Mouse (Mus musculus): ENCODE data around the gene Gm10282. TPM values are rescaled to one million over a fixed set of nuclear protein-coding genes. Genes with fewer than 3 reads are reported as not detected.

Gene Gm10282
- total RNA-seq (2017) = 51.2 and 57.6 TPM in 2 replicates

DNA sequence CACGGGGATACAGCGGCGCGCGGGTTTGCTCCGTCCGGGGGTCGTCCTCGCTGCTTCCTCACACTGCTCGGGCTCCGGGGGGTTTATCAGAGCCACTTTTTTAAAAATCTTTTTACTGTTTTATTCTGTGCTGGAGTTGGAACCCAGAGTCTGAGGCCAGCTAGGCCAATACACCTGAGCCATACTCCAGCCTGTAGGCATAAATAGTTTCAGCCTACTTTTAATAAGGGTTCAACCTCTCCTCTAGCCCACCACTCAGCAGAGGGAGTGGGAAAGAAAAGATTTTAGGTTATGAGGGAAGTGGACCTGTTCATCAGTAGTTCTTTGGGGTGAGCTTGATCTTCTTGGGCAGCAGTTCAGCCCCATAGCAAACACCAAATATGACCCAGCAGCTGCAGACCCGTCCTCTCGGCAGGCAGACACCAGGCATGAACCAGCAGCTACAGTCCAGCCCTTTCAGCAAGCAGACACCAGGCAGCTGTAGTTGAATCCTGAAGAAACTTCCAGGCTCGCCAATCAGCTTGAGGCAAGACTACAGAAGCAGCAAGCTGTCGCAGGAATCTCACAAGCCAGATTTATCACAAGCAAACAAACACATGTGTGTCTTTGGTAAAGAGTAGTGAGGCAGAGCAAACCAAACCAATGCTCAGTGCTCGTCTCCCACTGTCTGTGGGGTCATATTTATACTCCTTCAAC, at the start of gene Gm10282:
Gene Gm10282 (minus strand): TSS at position 51 of the 696 bp plus-strand sequence.
- ATAC-seq (replicated peaks; ENCODE audit: low read depth, poor library complexity, severe bottlenecking) = no peak

DNA sequence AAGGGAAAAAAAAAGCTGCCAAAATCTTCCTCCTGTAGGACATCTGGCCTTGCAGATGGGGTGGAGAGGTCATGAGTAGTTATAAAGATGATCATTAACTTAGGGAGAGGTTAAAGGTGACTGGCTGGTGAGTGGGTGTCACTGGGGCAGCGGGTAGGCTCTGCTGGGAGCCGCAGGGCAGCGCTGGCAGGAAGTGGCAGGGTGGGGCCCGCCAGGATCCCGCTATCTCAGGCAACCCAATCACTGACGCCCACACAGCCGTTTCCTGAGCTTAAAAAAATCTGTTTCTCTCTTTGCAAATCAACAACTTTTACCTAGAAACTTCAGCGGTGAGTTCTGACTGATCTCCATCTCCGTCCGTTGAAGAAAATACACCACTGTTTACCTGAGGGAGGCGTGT, 49.2 kb upstream of the Gm10282 start:
- peak; percentile 70 for ATAC-seq (replicated peaks; ENCODE audit: low read depth, poor library complexity, severe bottlenecking)

DNA sequence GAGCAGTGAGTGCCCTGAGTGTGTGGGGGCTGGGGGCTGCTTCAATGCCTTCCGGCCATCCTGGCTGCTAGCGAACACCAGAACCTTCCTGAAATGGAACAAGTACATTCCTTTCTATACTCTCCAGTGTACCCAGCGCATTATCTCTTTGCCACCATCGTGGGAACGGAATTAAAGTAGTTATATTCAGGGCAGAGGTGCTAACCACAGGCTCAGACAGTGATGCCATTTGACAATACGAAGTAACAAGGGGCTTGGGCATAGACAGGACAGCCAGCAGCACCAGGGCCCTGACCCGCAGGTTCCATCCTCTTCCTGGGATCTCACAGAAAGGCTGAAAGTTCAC, 48.6 kb upstream of the Gm10282 start:
- no peak for ATAC-seq (replicated peaks; ENCODE audit: low read depth, poor library complexity, severe bottlenecking)

GRCm38 (mm10) chr8:72352951-72353699, 48.1 kb upstream of the Gm10282 start:
- no peak for ATAC-seq (replicated peaks; ENCODE audit: low read depth, poor library complexity, severe bottlenecking)

- ATAC-seq (replicated peaks; ENCODE audit: low read depth, poor library complexity, severe bottlenecking) = no peak
Measured at GRCm38 (mm10) chr8:72351405-72352005, 46.4 kb upstream of the Gm10282 start.

DNA sequence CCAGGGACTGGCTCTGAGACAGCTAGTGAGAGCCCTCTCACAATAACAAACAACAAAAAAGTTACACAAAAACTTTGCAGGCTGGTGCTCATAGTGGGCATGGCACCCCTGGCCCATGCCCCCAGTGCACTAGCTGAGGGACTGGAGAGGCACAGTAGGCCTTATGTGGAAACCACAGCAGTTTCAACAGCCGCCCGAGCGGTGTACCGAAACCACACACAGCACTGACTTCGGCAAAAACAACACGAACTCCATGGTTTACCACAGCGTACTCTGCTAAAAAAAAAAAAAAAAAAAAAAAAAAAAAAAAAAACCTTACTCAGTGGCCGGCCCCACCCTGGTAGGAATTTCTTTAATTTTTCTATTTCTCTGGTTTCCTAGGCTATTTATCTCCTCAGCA, 45.7 kb upstream of the Gm10282 start:
- peak; percentile 73 for ATAC-seq (replicated peaks; ENCODE audit: low read depth, poor library complexity, severe bottlenecking)

- peak; percentile 45 for ATAC-seq (replicated peaks; ENCODE audit: low read depth, poor library complexity, severe bottlenecking)
Measured at GRCm38 (mm10) chr8:72349838-72350237, 44.8 kb upstream of the Gm10282 start.

- no peak for ATAC-seq (replicated peaks; ENCODE audit: low read depth, poor library complexity, severe bottlenecking)
Measured at GRCm38 (mm10) chr8:72348956-72349355, 43.9 kb upstream of the Gm10282 start.

DNA sequence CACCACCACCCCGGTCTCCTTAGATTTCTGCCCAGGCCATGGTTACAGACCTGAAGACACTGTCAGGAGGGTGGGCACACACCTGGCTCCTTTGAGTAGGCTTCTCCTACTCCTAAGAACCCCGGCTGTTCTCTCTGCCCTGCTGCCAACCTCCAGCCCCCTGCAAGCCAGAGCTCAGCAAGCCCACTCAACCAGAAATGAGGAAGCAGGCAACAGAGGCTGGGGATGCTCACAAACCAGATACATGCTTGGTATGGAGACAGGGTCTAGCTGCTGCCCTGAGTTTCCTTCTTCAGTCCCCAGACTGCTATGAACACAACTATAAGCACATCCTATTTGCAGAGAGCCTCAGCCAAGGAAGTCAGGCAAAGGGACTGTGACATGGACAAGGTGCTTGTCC, 43.1 kb upstream of the Gm10282 start:
- ATAC-seq (replicated peaks; ENCODE audit: low read depth, poor library complexity, severe bottlenecking) = peak; percentile 31

- ATAC-seq (replicated peaks; ENCODE audit: low read depth, poor library complexity, severe bottlenecking) = no peak
Measured at GRCm38 (mm10) chr8:72347553-72347952, 42.5 kb upstream of the Gm10282 start.

DNA sequence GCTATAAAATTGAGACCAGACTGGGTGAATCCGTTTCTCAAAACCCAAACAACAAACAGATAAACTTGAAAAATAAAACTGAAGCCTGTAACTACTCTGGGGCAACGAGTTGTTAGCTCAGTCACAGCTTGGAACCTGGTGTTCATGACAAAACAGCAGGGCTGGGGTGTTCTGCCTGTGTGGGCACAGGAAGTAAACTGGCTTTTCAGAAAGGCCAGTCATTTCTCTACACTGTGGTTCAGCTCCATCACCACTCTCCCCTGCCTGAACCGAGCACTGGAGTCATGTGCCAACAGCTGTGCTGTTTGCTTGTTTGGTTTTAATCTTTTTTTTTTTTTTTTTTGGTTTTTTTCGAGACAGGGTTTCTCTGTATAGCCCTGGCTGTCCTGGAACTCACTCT, 38.7 kb upstream of the Gm10282 start:
- no peak for ATAC-seq (replicated peaks; ENCODE audit: low read depth, poor library complexity, severe bottlenecking)

- ATAC-seq (replicated peaks; ENCODE audit: low read depth, poor library complexity, severe bottlenecking) = no peak
Measured at GRCm38 (mm10) chr8:72342556-72343300, 37.7 kb upstream of the Gm10282 start.

DNA sequence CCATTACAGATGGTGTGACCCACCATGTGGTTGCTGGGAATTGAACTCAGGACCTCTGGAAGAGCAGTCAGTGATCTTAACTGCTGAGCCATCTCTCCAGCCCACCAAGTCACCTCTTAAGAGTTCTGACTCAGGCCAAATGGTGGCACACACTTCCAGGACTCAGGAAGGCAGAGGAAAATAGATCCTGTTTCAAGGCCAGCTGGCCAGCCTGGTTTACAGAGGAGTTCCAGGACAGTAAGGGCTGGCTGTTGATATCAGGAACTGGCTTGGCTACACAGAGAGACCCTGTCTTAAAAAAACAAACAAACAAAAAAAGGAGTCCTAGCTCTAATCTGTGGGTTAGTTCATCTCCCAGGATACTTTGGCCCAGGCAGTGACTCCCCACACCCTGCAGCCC, 32.0 kb upstream of the Gm10282 start:
- ATAC-seq (replicated peaks; ENCODE audit: low read depth, poor library complexity, severe bottlenecking) = no peak

DNA sequence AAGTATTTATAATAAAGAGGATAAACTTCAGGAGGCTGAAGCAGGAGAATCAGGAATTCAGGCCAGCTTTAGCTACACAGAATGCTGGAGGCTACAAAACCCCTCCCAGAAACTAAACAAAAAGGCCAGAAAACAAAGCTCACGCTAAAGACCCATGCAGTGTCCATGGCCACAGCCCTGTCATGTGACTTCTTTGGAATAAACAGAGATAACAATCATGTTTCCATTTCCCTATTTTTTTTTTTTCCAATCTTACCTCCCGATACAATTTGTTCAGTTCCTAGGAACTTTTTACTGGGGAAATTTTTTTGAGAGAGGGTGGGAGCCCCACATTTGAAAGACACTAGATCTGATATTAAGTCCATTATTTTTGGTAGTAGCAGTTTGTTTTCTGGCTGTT, 31.2 kb upstream of the Gm10282 start:
- ATAC-seq (replicated peaks; ENCODE audit: low read depth, poor library complexity, severe bottlenecking) = no peak

DNA sequence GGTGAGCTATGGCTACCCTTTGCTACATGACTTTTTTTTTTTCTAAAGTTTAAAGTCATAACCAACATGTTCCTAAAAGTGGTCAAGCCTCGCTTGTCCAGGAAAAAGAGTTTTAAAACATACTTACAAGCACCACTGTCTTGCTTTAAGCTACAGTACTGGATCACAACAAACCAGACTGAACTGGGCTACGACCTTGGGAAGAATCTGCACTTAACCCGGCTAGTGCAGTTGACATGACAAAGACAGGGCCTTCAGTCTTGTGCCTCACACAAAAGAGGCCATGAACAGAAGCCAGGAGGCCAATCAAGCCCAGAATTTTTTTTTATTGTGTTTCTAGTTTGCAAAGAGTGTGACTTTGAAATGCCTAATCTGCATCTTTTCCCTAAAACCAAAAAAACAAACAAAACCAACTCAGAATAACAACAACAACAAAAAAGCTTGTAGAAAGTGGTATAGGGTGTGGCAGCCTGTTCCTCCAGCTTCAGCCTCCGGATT, 29.1 kb upstream of the Gm10282 start:
- ATAC-seq (replicated peaks; ENCODE audit: low read depth, poor library complexity, severe bottlenecking) = no peak

GRCm38 (mm10) chr8:72333429-72334143, 28.5 kb upstream of the Gm10282 start:
- peak; percentile 38; the same call in 1 of the 2 replicates for ATAC-seq (replicated peaks; ENCODE audit: low read depth, poor library complexity, severe bottlenecking)

GRCm38 (mm10) chr8:72331631-72332030, 26.6 kb upstream of the Gm10282 start:
- no peak for ATAC-seq (replicated peaks; ENCODE audit: low read depth, poor library complexity, severe bottlenecking)

GRCm38 (mm10) chr8:72330806-72331516, 25.9 kb upstream of the Gm10282 start:
- peak; percentile 54; the same call in 1 of the 2 replicates for ATAC-seq (replicated peaks; ENCODE audit: low read depth, poor library complexity, severe bottlenecking)

DNA sequence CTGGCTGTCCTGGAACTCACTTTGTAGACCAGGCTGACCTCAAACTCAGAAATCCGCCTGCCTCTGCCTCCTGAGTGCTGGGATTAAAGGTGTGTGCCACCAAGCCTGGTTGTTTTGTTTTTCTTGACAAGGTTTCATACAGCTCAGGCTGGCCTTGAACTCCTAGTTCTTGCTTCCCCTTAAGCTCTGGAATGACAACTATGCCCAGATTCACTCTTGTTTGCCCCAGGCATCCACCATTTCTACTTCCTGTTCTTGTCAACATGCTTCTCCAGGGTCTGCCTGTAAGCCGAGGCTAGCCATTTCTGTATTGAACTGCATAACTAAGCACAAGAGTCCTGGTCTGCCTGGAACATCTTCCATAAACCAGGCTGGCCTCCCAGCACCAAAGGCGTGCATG, 24.1 kb upstream of the Gm10282 start:
- ATAC-seq (replicated peaks; ENCODE audit: low read depth, poor library complexity, severe bottlenecking) = no peak

Measured in common myeloid progenitor, adult 5-6 weeks (primary cell).